Mouse (Mus musculus): ENCODE measurements at regions not wholly inside any gene's neighbourhood (a gene's known extent, or its start where the extent isn't known, plus 50 kb on each side); places are given as distances from the start of the nearest gene placed in this dataset.

GRCm38 (mm10) chr1:151118530-151118929 lies 63.8 kb upstream of the Gm47985 start:
- TF ChIP-seq POLR2A (IDR thresholded peaks at IDR 0.05; ENCODE audit: low read depth, low read length) (no peak), CTCF (conservative IDR thresholded peaks at IDR 0.05; ENCODE audit: insufficient read depth, insufficient read length, low read depth, low read length) (no peak)

All from kidney, adult 2 months (tissue).